Mouse (Mus musculus) heart, adult 2 months (tissue): ENCODE results near the gene Cmtm2b.

Experiments used
- CTCF ChIP-seq: fragments of 200-600 bp; IDR thresholded peaks from 2 replicates; pipeline ENCODE4 v1.8.1; 2022; ENCODE audit warnings: antibody characterized with exemption, mild to moderate bottlenecking, moderate library complexity
- EP300 ChIP-seq: fragments of 200-500 bp; IDR thresholded peaks from 2 replicates; pipeline ENCODE4 v1.6.1; 2011; ENCODE audit warnings: low read depth, low read length, control low read depth; ENCODE audit not compliant: insufficient read depth
- POLR2A ChIP-seq: fragments of 200-500 bp; IDR thresholded peaks from 2 replicates; pipeline ENCODE4 v1.6.1; 2011; ENCODE audit warnings: mild to moderate bottlenecking, low read depth, low read length, control low read depth; ENCODE audit not compliant: insufficient read depth

GRCm38 (mm10) chr8:104354504-104354903, 32.5 kb downstream of the Cmtm2b start:
- TF ChIP-seq EP300 (no peak), CTCF (no peak), POLR2A (no peak)
